Mouse (Mus musculus) layer of hippocampus, adult 11-12 months (tissue): ENCODE measurements around the gene Mecom.
A peak's percentile ranks its signal among the peaks of the same experiment; 100 is the strongest.

Source experiments
- DNase-seq: peaks from one replicate; pipeline ENCODE4 v3.0.0; 2022; ENCODE audit warnings: low spot score

Mecom gene

GRCm38 (mm10) chr3:30353878-30354727, 193.7 kb downstream of the Mecom start:
- no peak for DNase-seq

- DNase-seq = no peak
Measured at GRCm38 (mm10) chr3:30349279-30349678, 198.5 kb downstream of the Mecom start.

- DNase-seq = no peak
Measured at GRCm38 (mm10) chr3:30344151-30344550, 203.7 kb downstream of the Mecom start.

GRCm38 (mm10) chr3:30332337-30332736, 215.5 kb downstream of the Mecom start:
- DNase-seq = no peak

- DNase-seq = no peak
Measured at GRCm38 (mm10) chr3:30330476-30330875, 217.3 kb downstream of the Mecom start.

- no peak for DNase-seq
Measured at GRCm38 (mm10) chr3:30330021-30330420, 217.8 kb downstream of the Mecom start.

GRCm38 (mm10) chr3:30314955-30315354, 232.9 kb downstream of the Mecom start:
- no peak for DNase-seq

GRCm38 (mm10) chr3:30308081-30308480, 239.7 kb downstream of the Mecom start:
- no peak for DNase-seq

- no peak for DNase-seq
Measured at GRCm38 (mm10) chr3:30307601-30308000, 240.2 kb downstream of the Mecom start.

GRCm38 (mm10) chr3:30306080-30306479, 241.7 kb downstream of the Mecom start:
- DNase-seq = no peak

- no peak for DNase-seq
Measured at GRCm38 (mm10) chr3:30299460-30299859, 248.3 kb downstream of the Mecom start.

- DNase-seq = peak; percentile 3
Measured at GRCm38 (mm10) chr3:30294433-30294832, 253.4 kb downstream of the Mecom start.

GRCm38 (mm10) chr3:30286529-30286928, 261.3 kb downstream of the Mecom start:
- no peak for DNase-seq

- no peak for DNase-seq
Measured at GRCm38 (mm10) chr3:30284094-30284493, 263.7 kb downstream of the Mecom start.

GRCm38 (mm10) chr3:30283562-30283961, 264.2 kb downstream of the Mecom start:
- no peak for DNase-seq

- no peak for DNase-seq
Measured at GRCm38 (mm10) chr3:30277569-30277968, 270.2 kb downstream of the Mecom start.

GRCm38 (mm10) chr3:30276099-30276498, 271.7 kb downstream of the Mecom start:
- no peak for DNase-seq

GRCm38 (mm10) chr3:30269253-30269652, 278.6 kb downstream of the Mecom start:
- no peak for DNase-seq

- DNase-seq = no peak
Measured at GRCm38 (mm10) chr3:30260945-30261344, 286.9 kb downstream of the Mecom start.

GRCm38 (mm10) chr3:30258421-30258820, 289.4 kb downstream of the Mecom start:
- DNase-seq = no peak

GRCm38 (mm10) chr3:30257776-30258175, 290.0 kb downstream of the Mecom start:
- DNase-seq = no peak

GRCm38 (mm10) chr3:30256896-30257295, 290.9 kb downstream of the Mecom start:
- DNase-seq = no peak

GRCm38 (mm10) chr3:30255828-30256227, 292.0 kb downstream of the Mecom start:
- no peak for DNase-seq

GRCm38 (mm10) chr3:30254451-30254850, 293.4 kb downstream of the Mecom start:
- no peak for DNase-seq
